Mouse (Mus musculus) stomach, postnatal 0 days (tissue): ENCODE measurements around the gene Lgals9. TPM values are rescaled to one million over a fixed set of nuclear protein-coding genes. Genes with fewer than 3 reads are reported as not detected.

Experiments used
- ATAC-seq: fragments of 200-750 bp; cut with Nextera tagmentation; 2 replicates; pipeline ENCODE4 v1.8.0; 2017; ENCODE audit not compliant: low FRiP score, low TSS enrichment
- DNase-seq: peaks from one replicate; pipeline ENCODE4 v3.0.0-alpha.2; 2016; ENCODE audit warnings: low spot score
- H3K27ac ChIP-seq: fragments of 300-500 bp; sonication (generic); replicated peaks from 2 replicates; pipeline ENCODE4 v1.5.1; 2014; ENCODE audit warnings: mild to moderate bottlenecking, control low read depth
- H3K27me3 ChIP-seq: fragments of 300-500 bp; sonication (generic); 2 replicates; pipeline ENCODE4 v1.6.1; 2014; ENCODE audit warnings: low read length; ENCODE audit not compliant: control insufficient read depth, insufficient read depth
- H3K36me3 ChIP-seq: fragments of 300-500 bp; sonication (generic); 2 replicates; pipeline ENCODE4 v1.6.1; 2014; ENCODE audit warnings: low read length, mixed read lengths; ENCODE audit not compliant: control insufficient read depth, insufficient read depth
- H3K4me1 ChIP-seq: fragments of 300-500 bp; sonication (generic); replicated peaks from 2 replicates; pipeline ENCODE4 v1.6.1; 2014; ENCODE audit warnings: antibody characterized with exemption; ENCODE audit not compliant: control insufficient read depth, insufficient read depth
- H3K4me2 ChIP-seq: fragments of 300-500 bp; sonication (generic); replicated peaks from 2 replicates; pipeline ENCODE4 v1.6.1; 2014; ENCODE audit warnings: low read depth, mild to moderate bottlenecking, control low read depth, moderate library complexity
- H3K4me3 ChIP-seq: fragments of 300-500 bp; sonication (generic); 2 replicates; pipeline ENCODE4 v1.5.1; 2014; ENCODE audit warnings: low read depth, low read length, control low read depth
- H3K9ac ChIP-seq: fragments of 300-500 bp; sonication (generic); 2 replicates; pipeline ENCODE4 v1.6.1; 2014; ENCODE audit warnings: mild to moderate bottlenecking, low read length, control low read depth, mixed read lengths
- H3K9me3 ChIP-seq: fragments of 300-500 bp; sonication (generic); 2 replicates; pipeline ENCODE4 v1.6.1; 2016; ENCODE audit warnings: low read length; ENCODE audit not compliant: control insufficient read depth
- CTCF ChIP-seq: IDR thresholded peaks from 2 replicates; pipeline ENCODE4 v1.5.1; 2016; ENCODE audit warnings: antibody characterized with exemption, low read depth, mild to moderate bottlenecking, moderate library complexity
- EP300 ChIP-seq: optimal IDR thresholded peaks from 2 replicates; pipeline ENCODE3; 2016; ENCODE audit warnings: antibody characterized with exemption
- WGBS: fragments of 180-500 bp; shearing (Covaris S2); extraction: QIAGEN DNeasy Blood & Tissue Kit; methylation state at CpG from one replicate; pipeline ENCODE4 v1.1.7; 2014; 5-methylcytosine and 5-hydroxymethylcytosine counted together
- polyA plus RNA-seq: library from polyadenylated mRNA; unstranded; fragments of >200 nt; fragmentation: Nextera tagmentation; extraction: Ambion mirVana; gene quantifications from 2 replicates; pipeline ENCODE4 v1.2.1, GENCODE M21; 2015

The Lgals9 gene
- polyA plus RNA-seq, 1 experiment from 2014 or later: 412 TPM

- no peaks in the 10 kb centered on the region for H3K9me3 ChIP-seq
- H3K36me3 ChIP-seq: no peaks in the 10 kb centered on the region; the same call in 1 of the 2 replicates
- ATAC-seq: peak; percentile 19; the same call in 1 of the 2 replicates
- H3K4me2 ChIP-seq: no peak overlapping the region
- H3K9ac ChIP-seq: no peak overlapping the region
- no peaks in the 10 kb centered on the region for H3K4me1 ChIP-seq
- H3K27me3 ChIP-seq: no peaks in the 10 kb centered on the region
- H3K4me3 ChIP-seq: no peak overlapping the region
- no peak overlapping the region for H3K27ac ChIP-seq
- 22% methylated on average over 4 of the region's 4 CpGs for WGBS
- no peak for TF ChIP-seq EP300
- TF ChIP-seq CTCF: peak; percentile 82
- DNase-seq: peak; percentile 60
Observed at GRCm38 (mm10) chr11:78967371-78967770, 17.4 kb downstream of the Lgals9 start.

GRCm38 (mm10) chr11:78961221-78961620, 23.5 kb downstream of the Lgals9 start:
- no peak overlapping the region for H3K9ac ChIP-seq
- no peak for ATAC-seq
- H3K4me3 ChIP-seq: no peak overlapping the region
- H3K27ac ChIP-seq: no peak overlapping the region
- WGBS: 65% methylated on average over 5 of the region's 5 CpGs
- H3K4me2 ChIP-seq: no peak overlapping the region
- H3K27me3 ChIP-seq: no peaks in the 10 kb centered on the region
- no peaks in the 10 kb centered on the region for H3K36me3 ChIP-seq
- no peak for TF ChIP-seq CTCF
- no peak for TF ChIP-seq EP300
- no peaks in the 10 kb centered on the region for H3K4me1 ChIP-seq
- DNase-seq: no peak
- no peaks in the 10 kb centered on the region for H3K9me3 ChIP-seq

- Histone ChIP-seq H3K4me3 (no peak overlapping the region), H3K4me2 (no peak overlapping the region), H3K27me3 (no peaks in the 10 kb centered on the region), H3K36me3 (no peaks in the 10 kb centered on the region), H3K9ac (no peak overlapping the region), H3K27ac (no peak overlapping the region), H3K4me1 (no peaks in the 10 kb centered on the region), H3K9me3 (no peaks in the 10 kb centered on the region)
- ATAC-seq: no peak
- peak; percentile 77 for TF ChIP-seq CTCF
- no peak for TF ChIP-seq EP300
- 58% methylated on average over 5 of the region's 5 CpGs for WGBS
- DNase-seq: no peak
Observed at GRCm38 (mm10) chr11:78959841-78960520, 24.8 kb downstream of the Lgals9 start.

- Histone ChIP-seq H3K9ac (no peak overlapping the region), H3K4me3 (no peak overlapping the region), H3K4me2 (no peak overlapping the region), H3K9me3 (no peaks in the 10 kb centered on the region), H3K27me3 (no peaks in the 10 kb centered on the region), H3K27ac (no peak overlapping the region), H3K4me1 (no peaks in the 10 kb centered on the region), H3K36me3 (no peaks in the 10 kb centered on the region)
- 66% methylated on average over 8 of the region's 8 CpGs for WGBS
- DNase-seq (no peak), ATAC-seq (no peak)
- TF ChIP-seq EP300 (no peak), CTCF (no peak)
Observed at GRCm38 (mm10) chr11:78959367-78959766, 25.4 kb downstream of the Lgals9 start.

GRCm38 (mm10) chr11:78956260-78956659, 28.5 kb downstream of the Lgals9 start:
- Histone ChIP-seq H3K27me3 (no peaks in the 10 kb centered on the region), H3K9me3 (no peaks in the 10 kb centered on the region), H3K4me3 (no peak overlapping the region), H3K4me1 (no peaks in the 10 kb centered on the region), H3K27ac (no peak overlapping the region), H3K36me3 (no peaks in the 10 kb centered on the region), H3K9ac (no peak overlapping the region), H3K4me2 (no peak overlapping the region)
- no peak for ATAC-seq
- TF ChIP-seq CTCF (peak; percentile 93), EP300 (no peak)
- 13% methylated on average over 7 of the region's 7 CpGs for WGBS
- peak; percentile 76 for DNase-seq

GRCm38 (mm10) chr11:78952467-78952866, 32.3 kb downstream of the Lgals9 start:
- ATAC-seq (peak; percentile 33; the same call in 1 of the 2 replicates), DNase-seq (peak; percentile 80)
- H3K9ac ChIP-seq: no peak overlapping the region
- 9% methylated on average over 17 of the region's 17 CpGs for WGBS
- TF ChIP-seq EP300: no peak
- TF ChIP-seq CTCF: no peak
- H3K4me3 ChIP-seq: no peak overlapping the region
- H3K4me2 ChIP-seq: no peak overlapping the region
- H3K27me3 ChIP-seq: no peaks in the 10 kb centered on the region
- H3K9me3 ChIP-seq: no peaks in the 10 kb centered on the region
- H3K27ac ChIP-seq: no peak overlapping the region
- H3K36me3 ChIP-seq: no peaks in the 10 kb centered on the region
- no peaks in the 10 kb centered on the region for H3K4me1 ChIP-seq
